Mouse (Mus musculus) hindlimb bud, embryonic 11.5 days (tissue): Measurements from ENCODE around the gene Dhx35.

Source experiments
- DNase-seq: peaks from one replicate; pipeline ENCODE4 v3.0.0-alpha.2; 2012; ENCODE audit warnings: low read depth, low spot score; ENCODE audit errors: extremely low spot score

The Dhx35 gene

GRCm38 (mm10) chr2:158800788-158801187 lies 6.2 kb downstream of the Dhx35 start:
- no peak for DNase-seq

GRCm38 (mm10) chr2:158803575-158803974 lies 9.0 kb downstream of the Dhx35 start:
- DNase-seq = no peak

- no peak for DNase-seq
Measured at GRCm38 (mm10) chr2:158815686-158816085, 21.1 kb downstream of the Dhx35 start.

- DNase-seq = no peak
Measured at GRCm38 (mm10) chr2:158816239-158816638, 21.6 kb downstream of the Dhx35 start.

GRCm38 (mm10) chr2:158817708-158818107 lies 23.1 kb downstream of the Dhx35 start:
- DNase-seq = no peak

GRCm38 (mm10) chr2:158828124-158828523 lies 33.5 kb downstream of the Dhx35 start:
- no peak for DNase-seq

GRCm38 (mm10) chr2:158829746-158830145 lies 35.1 kb downstream of the Dhx35 start:
- no peak for DNase-seq

GRCm38 (mm10) chr2:158833221-158833620 lies 38.6 kb downstream of the Dhx35 start:
- DNase-seq = no peak

- DNase-seq = no peak
Measured at GRCm38 (mm10) chr2:158833645-158834044, 39.0 kb downstream of the Dhx35 start.

- DNase-seq = no peak
Measured at GRCm38 (mm10) chr2:158843287-158843686, 48.7 kb downstream of the Dhx35 start.

- no peak for DNase-seq
Measured at GRCm38 (mm10) chr2:158845031-158845430, 50.4 kb downstream of the Dhx35 start.

GRCm38 (mm10) chr2:158846208-158846607 lies 51.6 kb downstream of the Dhx35 start:
- no peak for DNase-seq

GRCm38 (mm10) chr2:158847991-158848390 lies 53.4 kb downstream of the Dhx35 start:
- DNase-seq = no peak

- DNase-seq = no peak
Measured at GRCm38 (mm10) chr2:158849416-158849815, 54.8 kb downstream of the Dhx35 start.

GRCm38 (mm10) chr2:158852579-158852978 lies 58.0 kb downstream of the Dhx35 start:
- no peak for DNase-seq

- DNase-seq = no peak
Measured at GRCm38 (mm10) chr2:158856896-158857499, 62.4 kb downstream of the Dhx35 start.

- DNase-seq = no peak
Measured at GRCm38 (mm10) chr2:158857579-158857978, 63.0 kb downstream of the Dhx35 start.

GRCm38 (mm10) chr2:158861115-158861514 lies 66.5 kb downstream of the Dhx35 start:
- no peak for DNase-seq

GRCm38 (mm10) chr2:158863341-158864125 lies 68.9 kb downstream of the Dhx35 start:
- peak; percentile 37 for DNase-seq

GRCm38 (mm10) chr2:158864126-158864458 lies 69.5 kb downstream of the Dhx35 start:
- DNase-seq = no peak

- DNase-seq = peak; percentile 60
Measured at GRCm38 (mm10) chr2:158865358-158865757, 70.8 kb downstream of the Dhx35 start.

- DNase-seq = no peak
Measured at GRCm38 (mm10) chr2:158886571-158886970, 92.0 kb downstream of the Dhx35 start.

- no peak for DNase-seq
Measured at GRCm38 (mm10) chr2:158888531-158888930, 93.9 kb downstream of the Dhx35 start.
